Mouse (Mus musculus) hindbrain, embryonic 11.5 days (tissue): ENCODE measurements around the gene Eya2. TPM values are rescaled to one million over a fixed set of nuclear protein-coding genes. Genes with fewer than 3 reads are reported as not detected.

ENCODE experiments used
- ATAC-seq: fragments of 200-750 bp; cut with Nextera tagmentation; 2 replicates; pipeline ENCODE4 v1.8.0; 2017; ENCODE audit warnings: mild to moderate bottlenecking, moderate TSS enrichment, moderate library complexity; ENCODE audit not compliant: low FRiP score
- DNase-seq: peaks from one replicate; pipeline ENCODE4 v3.0.0-alpha.2; 2015; ENCODE audit warnings: low spot score
- H3K27ac ChIP-seq: fragments of 300-500 bp; sonication (generic); 2 replicates; pipeline ENCODE4 v1.5.1; 2014; ENCODE audit warnings: mild to moderate bottlenecking, low read depth, low read length
- H3K27me3 ChIP-seq: fragments of 300-500 bp; sonication (generic); 2 replicates; pipeline ENCODE4 v1.6.1; 2014; ENCODE audit warnings: mild to moderate bottlenecking, low read length, moderate library complexity, mixed read lengths; ENCODE audit not compliant: control insufficient read depth, insufficient read depth
- H3K36me3 ChIP-seq: fragments of 300-500 bp; sonication (generic); 2 replicates; pipeline ENCODE4 v1.6.1; 2014; ENCODE audit warnings: mild to moderate bottlenecking, low read length, moderate library complexity, mixed read lengths; ENCODE audit not compliant: control insufficient read depth, insufficient read depth
- H3K4me1 ChIP-seq: fragments of 300-500 bp; sonication (generic); replicated peaks from 2 replicates; pipeline ENCODE4 v1.6.1; 2014; ENCODE audit warnings: low read length, mixed read lengths; ENCODE audit not compliant: control insufficient read depth, insufficient read depth
- H3K4me2 ChIP-seq: fragments of 300-500 bp; sonication (generic); replicated peaks from 2 replicates; pipeline ENCODE4 v1.6.1; 2014; ENCODE audit warnings: mild to moderate bottlenecking, low read depth, low read length
- H3K4me3 ChIP-seq: fragments of 300-500 bp; sonication (generic); 2 replicates; pipeline ENCODE4 v1.5.1; 2014; ENCODE audit warnings: low read depth, low read length
- H3K9ac ChIP-seq: fragments of 300-500 bp; sonication (generic); 2 replicates; pipeline ENCODE4 v1.6.1; 2014; ENCODE audit warnings: low read depth, low read length
- H3K9me3 ChIP-seq: fragments of 300-500 bp; sonication (generic); 2 replicates; pipeline ENCODE4 v1.6.1; 2016; ENCODE audit warnings: low read length; ENCODE audit not compliant: control insufficient read depth
- WGBS: fragments of 180-500 bp; shearing (Covaris S2); extraction: QIAGEN DNeasy Blood & Tissue Kit; methylation state at CpG from one replicate; pipeline ENCODE4 v1.1.7; 2014; 5-methylcytosine and 5-hydroxymethylcytosine counted together
- polyA plus RNA-seq: library from polyadenylated mRNA; unstranded; fragments of >200 nt; fragmentation: Nextera tagmentation; extraction: Ambion mirVana; gene quantifications from 2 replicates; pipeline ENCODE4 v1.2.1, GENCODE M21; 2014

Gene Eya2
- polyA plus RNA-seq, 1 experiment from 2014 or later: 14.8 TPM

DNA sequence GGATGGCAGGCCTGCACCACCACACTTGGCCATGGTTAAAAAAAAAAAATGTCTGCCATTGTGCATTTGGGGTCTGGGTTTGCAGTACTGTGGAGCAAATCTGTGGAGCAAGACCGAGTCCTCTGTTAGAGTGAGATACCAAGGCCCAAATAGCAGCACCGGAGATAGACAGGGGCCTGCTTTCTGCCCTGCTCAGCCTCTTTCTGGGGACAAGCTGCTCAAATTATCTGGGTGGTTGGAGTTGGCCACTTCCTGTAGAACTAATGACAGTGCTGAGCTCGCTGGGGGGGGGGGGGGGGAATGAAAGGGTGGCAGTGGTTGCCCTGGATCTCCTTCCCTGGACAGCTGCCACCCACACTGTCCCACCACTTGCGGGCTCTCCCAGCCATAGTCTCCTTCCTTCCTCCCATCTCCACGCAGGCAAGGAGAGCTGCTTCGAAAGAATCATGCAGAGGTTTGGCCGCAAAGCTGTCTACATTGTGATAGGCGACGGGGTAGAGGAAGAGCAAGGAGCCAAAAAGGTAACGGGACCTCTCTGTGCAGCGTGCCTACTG lies 174.1 kb downstream of the Eya2 start:
- WGBS: 63% methylated on average over 10 of the region's 11 CpGs
- Histone ChIP-seq H3K27ac (peak overlapping the region; percentile 65), H3K36me3 (no peaks in the 10 kb centered on the region), H3K4me1 (0 out of 2 replicates have a peak, but pooled peaks cover 2% of the 10 kb centered on the region), H3K4me3 (no peak overlapping the region), H3K9me3 (no peaks in the 10 kb centered on the region), H3K9ac (no peak overlapping the region), H3K4me2 (no peak overlapping the region), H3K27me3 (no peaks in the 10 kb centered on the region)
- peak; percentile 43 for ATAC-seq
- no peak for DNase-seq

DNA sequence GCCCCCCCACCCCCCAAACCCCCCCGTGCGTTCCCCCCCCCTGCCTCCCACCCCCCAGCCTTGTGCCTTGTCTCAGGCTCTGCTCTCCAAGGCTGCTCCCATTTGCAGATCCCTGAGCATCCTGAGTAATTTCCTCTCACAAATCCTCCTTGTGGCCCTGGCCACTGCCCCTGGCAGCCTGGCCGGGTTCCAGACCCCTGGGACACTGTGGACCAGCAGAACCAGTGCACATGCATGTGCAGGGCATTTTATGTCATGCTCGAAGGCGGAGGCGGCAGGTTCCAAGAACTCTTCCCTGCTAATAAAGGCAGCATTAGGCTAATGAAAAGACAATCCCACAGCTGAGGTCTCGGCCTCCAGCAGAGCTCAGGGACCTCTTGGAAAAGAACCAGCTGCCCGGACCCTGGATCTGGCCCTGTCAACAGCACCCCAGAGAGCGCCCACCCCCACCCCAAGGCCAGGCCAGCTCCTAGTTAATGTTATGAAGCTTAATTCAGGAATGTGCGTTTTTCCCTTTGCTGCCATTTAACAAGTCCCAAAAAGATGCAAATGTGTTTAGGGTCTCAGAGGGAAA lies 174.6 kb downstream of the Eya2 start:
- Histone ChIP-seq H3K4me3 (no peak overlapping the region), H3K36me3 (no peaks in the 10 kb centered on the region), H3K9ac (no peak overlapping the region), H3K27me3 (no peaks in the 10 kb centered on the region), H3K9me3 (no peaks in the 10 kb centered on the region), H3K4me1 (0 out of 2 replicates have a peak, but pooled peaks cover 2% of the 10 kb centered on the region), H3K27ac (peak overlapping the region; percentile 65), H3K4me2 (no peak overlapping the region)
- ATAC-seq: peak; percentile 73
- peak; percentile 50 for DNase-seq
- WGBS: 50% methylated on average over 8 of the region's 10 CpGs

DNA sequence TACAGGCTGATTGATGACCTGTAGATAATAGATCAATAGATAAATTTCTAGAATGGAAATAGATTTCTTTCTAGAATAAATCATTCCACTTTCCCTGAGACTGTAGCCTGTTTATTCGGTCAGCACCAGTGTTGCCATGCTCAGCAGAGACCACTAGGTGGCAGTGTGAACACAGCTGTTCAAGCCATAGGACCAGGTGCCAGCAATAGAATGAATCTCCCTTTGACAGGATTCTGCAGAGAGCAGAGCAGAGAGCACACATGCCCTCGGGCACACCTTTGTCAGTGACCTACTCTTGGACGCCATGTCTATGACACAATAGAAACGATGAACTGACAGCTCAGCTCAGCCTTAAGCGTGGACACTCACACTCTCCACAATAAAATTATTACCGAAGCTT lies 184.1 kb downstream of the Eya2 start:
- H3K4me1 ChIP-seq: no peaks in the 10 kb centered on the region
- ATAC-seq: peak; percentile 74
- peak; percentile 91 for DNase-seq
- no peak overlapping the region for H3K4me2 ChIP-seq
- H3K27ac ChIP-seq: peak overlapping the region; percentile 37; the same call in 1 of the 2 replicates
- WGBS: 26% methylated on average over 6 of the region's 6 CpGs
- H3K9me3 ChIP-seq: no peaks in the 10 kb centered on the region
- H3K27me3 ChIP-seq: no peaks in the 10 kb centered on the region
- H3K9ac ChIP-seq: no peak overlapping the region
- H3K36me3 ChIP-seq: no peaks in the 10 kb centered on the region
- no peak overlapping the region for H3K4me3 ChIP-seq

DNA sequence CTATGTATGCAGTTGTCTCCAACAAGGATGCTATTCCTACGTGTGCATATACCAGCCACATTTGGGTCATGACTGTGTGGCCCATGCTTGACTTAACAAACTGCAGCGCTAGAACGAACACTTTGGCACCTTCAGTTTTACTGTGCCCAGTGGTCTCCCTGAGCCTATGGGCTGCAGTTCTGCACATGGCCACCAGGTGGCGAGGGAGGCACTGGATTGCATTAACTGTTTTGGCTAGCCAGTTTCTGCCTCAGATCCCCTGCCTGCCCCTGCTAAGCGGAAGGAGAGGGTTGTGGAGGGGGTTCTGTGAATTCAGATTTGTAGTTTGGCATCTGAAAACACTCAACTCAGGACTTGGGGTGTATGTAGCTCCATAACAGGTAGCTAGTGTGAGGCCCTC lies 187.5 kb downstream of the Eya2 start:
- Histone ChIP-seq H3K9ac (no peak overlapping the region), H3K4me2 (no peak overlapping the region)

DNA sequence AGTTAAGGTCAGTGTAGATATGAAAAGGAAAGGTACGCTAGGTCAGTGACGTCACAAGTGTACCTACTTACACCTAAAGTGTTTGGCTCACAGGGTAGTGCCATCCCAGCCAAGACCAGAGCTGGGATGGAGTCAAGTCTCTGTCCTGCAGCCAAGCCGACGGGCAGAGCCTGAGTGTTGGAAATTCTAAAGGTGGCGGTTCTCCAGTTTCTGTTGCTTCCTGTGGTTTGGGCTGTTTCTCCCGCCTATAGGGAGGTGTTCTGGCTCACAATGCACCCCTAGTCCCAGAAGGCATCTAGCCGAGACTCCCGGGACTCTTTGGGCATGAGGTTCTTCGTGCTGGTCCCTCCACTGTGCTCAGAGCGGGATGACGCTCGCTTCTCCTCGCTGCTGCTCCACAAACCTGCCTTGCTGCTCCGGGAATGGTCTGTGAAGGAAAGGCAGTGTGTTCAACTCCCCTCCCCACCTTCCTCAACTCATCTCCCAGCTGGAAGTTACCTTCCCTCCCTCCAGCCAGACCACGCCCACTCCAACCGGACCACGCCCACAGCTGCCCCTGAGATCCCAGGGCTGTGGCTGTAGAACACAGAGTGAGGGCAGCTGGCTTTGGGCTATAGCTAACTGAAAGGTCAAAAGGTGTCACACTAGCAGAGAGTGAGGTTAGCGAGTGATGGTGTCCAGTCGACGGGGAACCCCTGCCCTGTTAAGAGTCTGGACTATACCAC lies 190.6 kb downstream of the Eya2 start:
- no peak for DNase-seq
- H3K9me3 ChIP-seq: no peaks in the 10 kb centered on the region
- H3K27me3 ChIP-seq: no peaks in the 10 kb centered on the region
- no peaks in the 10 kb centered on the region for H3K4me1 ChIP-seq
- H3K4me2 ChIP-seq: no peak overlapping the region
- peaks cover 14% of the 10 kb centered on the region for H3K36me3 ChIP-seq
- no peak overlapping the region for H3K4me3 ChIP-seq
- H3K27ac ChIP-seq: no peak overlapping the region
- WGBS: 90% methylated on average over 20 of the region's 20 CpGs
- no peak for ATAC-seq
- H3K9ac ChIP-seq: no peak overlapping the region

More for the DNA sequence above, 187.5 kb downstream of the Eya2 start:
- Histone ChIP-seq H3K27me3 (no peaks in the 10 kb centered on the region), H3K36me3 (peaks cover 8% of the 10 kb centered on the region), H3K27ac (peak overlapping the region; percentile 3; the same call in 1 of the 2 replicates), H3K4me1 (no peaks in the 10 kb centered on the region), H3K9me3 (no peaks in the 10 kb centered on the region), H3K4me3 (no peak overlapping the region)
- DNase-seq: peak; percentile 94
- 43% methylated on average over 5 of the region's 5 CpGs for WGBS
- ATAC-seq: no peak

DNA sequence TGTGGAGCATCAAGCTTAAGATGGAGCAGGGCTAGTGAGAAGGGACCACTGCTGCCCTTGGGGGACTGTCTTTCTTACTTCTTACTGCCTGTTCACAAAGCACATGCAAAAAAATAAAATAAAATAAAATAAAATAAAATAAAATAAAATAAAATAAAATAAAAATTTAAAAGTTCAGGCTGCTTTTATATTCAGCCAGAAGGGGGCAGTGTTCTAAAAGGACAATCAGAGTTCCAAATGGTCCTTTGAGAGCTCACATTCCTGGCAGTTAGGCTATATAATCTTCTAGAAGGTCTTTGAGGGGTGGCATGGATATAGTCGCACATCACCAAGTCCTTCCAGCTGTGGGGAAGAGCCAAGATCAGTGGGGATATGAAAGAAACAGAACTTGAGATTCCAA lies 191.6 kb downstream of the Eya2 start:
- Histone ChIP-seq H3K9me3 (no peaks in the 10 kb centered on the region), H3K9ac (no peak overlapping the region), H3K4me1 (no peaks in the 10 kb centered on the region; the same call in 1 of the 2 replicates), H3K4me2 (no peak overlapping the region), H3K27me3 (no peaks in the 10 kb centered on the region), H3K4me3 (no peak overlapping the region), H3K36me3 (peaks cover 14% of the 10 kb centered on the region), H3K27ac (no peak overlapping the region)
- no peak for ATAC-seq
- no peak for DNase-seq
- 70% methylated on average over 1 of the region's 1 CpGs for WGBS

DNA sequence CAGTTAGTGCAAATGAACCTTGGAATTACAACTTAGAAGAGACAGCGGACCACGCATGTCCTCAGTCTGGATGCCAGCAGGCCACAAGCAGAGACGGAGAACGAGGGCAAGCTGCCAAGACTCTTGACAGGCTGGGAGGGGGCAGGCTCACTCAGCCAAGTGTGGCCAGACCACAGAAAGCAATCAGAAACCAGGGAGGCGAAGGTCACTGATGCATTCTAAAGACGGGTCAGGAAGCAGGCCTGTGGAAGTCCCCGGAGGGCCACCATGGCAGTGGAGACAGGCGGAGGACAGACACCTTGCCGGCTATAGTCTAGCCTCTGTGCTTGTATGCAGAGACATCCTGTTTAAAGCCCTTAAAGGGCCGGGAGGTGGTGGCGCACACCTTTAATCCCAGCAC lies 193.2 kb downstream of the Eya2 start:
- no peak overlapping the region for H3K4me3 ChIP-seq
- no peaks in the 10 kb centered on the region; the same call in 1 of the 2 replicates for H3K4me1 ChIP-seq
- no peaks in the 10 kb centered on the region for H3K9me3 ChIP-seq
- no peak overlapping the region for H3K4me2 ChIP-seq
- H3K27ac ChIP-seq: no peak overlapping the region
- ATAC-seq (no peak), DNase-seq (no peak)
- no peak overlapping the region for H3K9ac ChIP-seq
- no peaks in the 10 kb centered on the region for H3K27me3 ChIP-seq
- 79% methylated on average over 11 of the region's 11 CpGs for WGBS
- peaks cover 14% of the 10 kb centered on the region for H3K36me3 ChIP-seq

DNA sequence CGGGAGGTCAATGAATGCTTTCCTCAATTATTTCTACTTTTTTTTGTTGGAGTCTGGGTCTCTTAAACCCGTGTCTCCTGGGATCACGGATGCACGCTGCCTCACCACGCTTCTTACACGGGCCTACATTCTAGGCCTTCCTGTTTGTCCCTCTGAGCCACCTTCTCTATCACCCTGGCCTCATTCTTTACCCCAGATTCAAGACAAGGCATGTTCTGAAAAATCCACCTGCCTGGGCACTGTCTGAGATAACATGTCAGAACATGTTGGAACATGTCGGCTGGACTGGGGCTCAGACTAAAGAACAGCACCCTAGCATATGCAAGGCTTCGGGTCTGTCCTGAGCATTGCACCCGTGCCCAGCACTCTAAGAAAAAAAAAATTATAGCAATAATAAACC lies 194.0 kb downstream of the Eya2 start:
- Histone ChIP-seq H3K4me3 (no peak overlapping the region), H3K4me2 (no peak overlapping the region), H3K36me3 (peaks cover 14% of the 10 kb centered on the region), H3K9me3 (no peaks in the 10 kb centered on the region), H3K4me1 (no peaks in the 10 kb centered on the region; the same call in 1 of the 2 replicates), H3K9ac (no peak overlapping the region), H3K27me3 (no peaks in the 10 kb centered on the region), H3K27ac (no peak overlapping the region)
- WGBS: 95% methylated on average over 9 of the region's 9 CpGs
- ATAC-seq (no peak), DNase-seq (no peak)
